Mouse (Mus musculus): ENCODE measurements at regions not wholly inside any gene's neighbourhood (a gene's known extent, or its start where the extent isn't known, plus 50 kb on each side); places are given as distances from the start of the nearest gene placed in this dataset.

DNA sequence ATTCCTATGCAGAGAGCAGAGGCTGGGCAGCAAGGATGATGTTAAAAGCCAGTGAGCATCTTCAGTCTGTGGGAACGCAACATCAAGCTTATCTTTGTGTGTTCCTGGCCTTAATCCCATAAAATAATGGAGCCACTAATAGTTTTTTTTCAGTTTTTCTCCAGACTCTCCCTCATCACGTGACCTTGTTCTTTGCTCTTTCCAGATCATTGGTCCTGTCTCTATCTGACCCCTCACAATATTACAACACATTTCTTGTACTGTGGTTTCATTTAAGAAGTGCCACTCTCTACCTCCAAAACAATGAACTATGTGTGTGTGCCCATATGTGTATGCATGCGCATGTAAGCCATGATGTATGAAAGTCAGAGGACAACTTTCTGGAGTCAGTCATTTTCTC, 429.3 kb downstream of the Ets1 start:
- in situ Hi-C loops (cut with MboI; ENCODE audit: low pct_ligation_motif_present, low pct_unique_long_range_greater_than_20kb, low sequenced_read_pairs) = no loop called here
- Histone ChIP-seq H3K4me2 (ENCODE audit: insufficient read depth, low read depth, poor library complexity, severe bottlenecking) (no peak overlapping the region), H3K4me3 (replicated peaks in 1 of 3; ENCODE audit: low read depth in 2 of 3, low read length in 2 of 3, poor library complexity in 1 of 3) (no peak overlapping the region)

DNA sequence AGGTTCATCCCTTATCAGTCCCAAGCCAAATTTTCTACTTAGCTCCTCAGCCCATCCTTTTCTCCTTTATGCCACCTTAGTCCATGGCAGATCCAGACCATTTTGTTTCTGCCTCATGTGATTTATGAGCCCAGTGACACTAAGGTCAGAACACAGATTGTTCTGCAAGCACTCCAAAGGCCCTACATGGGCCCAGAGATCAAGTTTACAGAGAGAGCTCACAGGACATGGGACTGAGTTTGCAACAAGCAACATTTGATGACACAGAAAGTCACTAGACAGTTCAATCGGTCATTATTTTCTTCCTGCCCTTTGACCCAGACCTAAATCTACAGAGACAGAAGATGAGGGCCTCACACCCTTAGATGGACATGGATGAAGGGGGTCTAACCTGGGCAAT, 431.5 kb downstream of the Ets1 start:
- H3K27ac ChIP-seq (ENCODE audit: insufficient read depth, low read depth) = no peak overlapping the region
- dilution Hi-C loops (cut with MboI; ENCODE audit: extremely low pct_ligation_motif_present, extremely low pct_unique_long_range_greater_than_20kb, low sequenced_read_pairs) (no loop called here), in situ Hi-C loops (cut with MboI; ENCODE audit: low pct_ligation_motif_present, low pct_unique_long_range_greater_than_20kb, low sequenced_read_pairs) (no loop called here)
- H3K4me2 ChIP-seq (ENCODE audit: insufficient read depth, low read depth, poor library complexity, severe bottlenecking) = no peak overlapping the region
- no peak overlapping the region for H3K4me3 ChIP-seq (replicated peaks in 1 of 3; ENCODE audit: low read depth in 2 of 3, low read length in 2 of 3, poor library complexity in 1 of 3)
- H3K9me3 ChIP-seq (replicated peaks; ENCODE audit: low read length) = no peaks in the 10 kb centered on the region
- H3K4me1 ChIP-seq (ENCODE audit: control insufficient read depth in 1 of 2, insufficient read depth in 2 of 2) = no peaks in the 10 kb centered on the region; a peak in 1 of 4 replicates
- no peaks in the 10 kb centered on the region for H3K27me3 ChIP-seq (replicated peaks)
- TF ChIP-seq KAT2A (IDR thresholded peaks at IDR 0.05; ENCODE audit: insufficient replicate concordance, low read length) = no peak
- no peaks in the 10 kb centered on the region for H3K36me3 ChIP-seq (replicated peaks in 1 of 2; ENCODE audit: control insufficient read depth in 1 of 2, insufficient read depth in 1 of 2, low read length in 1 of 2)
- DNase-seq (ENCODE audit: extremely low read depth) = no peak
- no peak overlapping the region for H3K9ac ChIP-seq (ENCODE audit: insufficient read depth, low read depth)
- H3K79me2 ChIP-seq (replicated peaks; ENCODE audit: control insufficient read depth, extremely low read depth, insufficient read depth, poor library complexity, severe bottlenecking) = no peaks in the 10 kb centered on the region

More for the DNA sequence above, 429.3 kb downstream of the Ets1 start:
- TF ChIP-seq MYC (IDR thresholded peaks at IDR 0.05; ENCODE audit: low read depth, low read length) (no peak), JUND (conservative IDR thresholded peaks at IDR 0.05; ENCODE audit: low read depth, low read length) (no peak), ZMIZ1 (IDR thresholded peaks at IDR 0.05; ENCODE audit: low read depth, low read length) (no peak), ZNF384 (IDR thresholded peaks at IDR 0.05; ENCODE audit: low read depth, low read length) (no peak), ZC3H11A (IDR thresholded peaks at IDR 0.05; ENCODE audit: low read depth, low read length) (no peak), TCF12 (IDR thresholded peaks at IDR 0.05; ENCODE audit: low read depth, low read length) (no peak), CHD1 (IDR thresholded peaks at IDR 0.05; ENCODE audit: low read depth, low read length) (no peak), IRF4 (IDR thresholded peaks at IDR 0.05; ENCODE audit: low read depth, low read length) (no peak), PAX5 (IDR thresholded peaks at IDR 0.05; ENCODE audit: low read length) (no peak), HCFC1 (IDR thresholded peaks at IDR 0.05; ENCODE audit: low read depth, low read length) (no peak), NRF1 (IDR thresholded peaks at IDR 0.05; ENCODE audit: low read depth, low read length) (no peak), ETS1 (conservative IDR thresholded peaks at IDR 0.05; ENCODE audit: low read depth, low read length) (no peak), ELF1 (IDR thresholded peaks at IDR 0.05; ENCODE audit: low read depth, low read length) (no peak), E2F4 (IDR thresholded peaks at IDR 0.05; ENCODE audit: insufficient replicate concordance, low read depth, low read length) (no peak)
- no peaks in the 10 kb centered on the region for H3K9me3 ChIP-seq (replicated peaks; ENCODE audit: low read length)
- dilution Hi-C loops (cut with MboI; ENCODE audit: extremely low pct_ligation_motif_present, extremely low pct_unique_long_range_greater_than_20kb, low sequenced_read_pairs) = no loop called here
- H3K79me2 ChIP-seq (replicated peaks; ENCODE audit: control insufficient read depth, extremely low read depth, insufficient read depth, poor library complexity, severe bottlenecking) = no peaks in the 10 kb centered on the region
- H3K36me3 ChIP-seq (replicated peaks in 1 of 2; ENCODE audit: control insufficient read depth in 1 of 2, insufficient read depth in 1 of 2, low read length in 1 of 2) = no peaks in the 10 kb centered on the region
- no peak overlapping the region for H3K9ac ChIP-seq (ENCODE audit: insufficient read depth, low read depth)
- H3K27ac ChIP-seq (ENCODE audit: insufficient read depth, low read depth) = no peak overlapping the region
- H3K4me1 ChIP-seq (ENCODE audit: control insufficient read depth in 1 of 2, insufficient read depth in 2 of 2) = peaks cover 0 to 4% of the 10 kb centered on the region in 2 experiments; a peak in 2 of 4 replicates
- no peak for DNase-seq (ENCODE audit: extremely low read depth)
- H3K27me3 ChIP-seq (replicated peaks) = no peaks in the 10 kb centered on the region
